Mouse (Mus musculus): Measurements from ENCODE around the gene Tiprl. TPM values are rescaled to one million over a fixed set of nuclear protein-coding genes. Genes with fewer than 3 reads are reported as not detected.

The Tiprl gene
- polyA plus RNA-seq, 1 experiment from 2014 or later, result 111 TPM

DNA sequence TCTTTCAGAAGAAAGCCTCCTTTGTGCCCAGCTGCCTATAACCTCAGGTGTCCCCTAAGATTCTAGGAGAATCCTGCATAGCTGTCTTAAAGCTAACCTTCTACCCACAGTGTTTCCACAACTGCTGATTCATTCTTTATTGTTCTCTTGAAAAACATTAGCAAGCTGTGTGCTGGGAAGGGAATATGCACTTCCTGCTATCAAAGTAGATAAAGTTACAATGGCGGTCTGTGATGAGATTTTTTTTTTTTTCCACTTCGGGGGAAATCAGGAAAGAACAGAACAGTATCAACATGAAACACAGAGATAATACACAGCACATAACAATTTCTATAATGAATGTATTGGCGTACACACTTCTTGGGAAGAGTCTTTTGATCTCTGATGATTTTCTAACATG lies 38.9 kb downstream of the Tiprl start:
- Histone ChIP-seq H3K36me3 (ENCODE audit: control insufficient read depth, insufficient read depth, low read length) (no peaks in the 10 kb centered on the region), H3K27me3 (ENCODE audit: control insufficient read depth, insufficient read depth, low read length) (no peaks in the 10 kb centered on the region; the same call in 1 of the 2 replicates), H3K4me1 (replicated peaks; ENCODE audit: control insufficient read depth, insufficient read depth, low read length) (0 out of 2 replicates have a peak, but pooled peaks cover 3% of the 10 kb centered on the region), H3K9me3 (ENCODE audit: control insufficient read depth, low read length) (no peaks in the 10 kb centered on the region), H3K9ac (ENCODE audit: low read depth, low read length) (no peak overlapping the region), H3K4me2 (replicated peaks; ENCODE audit: low read depth, low read length) (no peak overlapping the region), H3K4me3 (ENCODE audit: low read depth, low read length) (no peak overlapping the region), H3K27ac (ENCODE audit: low read depth, low read length) (no peak overlapping the region)
- WGBS, result 85% methylated on average over 3 of the region's 3 CpGs
- no peak for ATAC-seq (ENCODE audit: low FRiP score)
- no peak for DNase-seq (ENCODE audit: low spot score)

GRCm38 (mm10) chr1:165195396-165195960 lies 41.3 kb downstream of the Tiprl start:
- H3K4me3 ChIP-seq (ENCODE audit: low read depth, low read length), result no peak overlapping the region
- H3K9ac ChIP-seq (ENCODE audit: low read depth, low read length), result no peak overlapping the region
- ATAC-seq (ENCODE audit: low FRiP score) (no peak), DNase-seq (ENCODE audit: low spot score) (no peak)
- 0 out of 2 replicates have a peak, but pooled peaks cover 3% of the 10 kb centered on the region for H3K4me1 ChIP-seq (replicated peaks; ENCODE audit: control insufficient read depth, insufficient read depth, low read length)
- no peak overlapping the region for H3K27ac ChIP-seq (ENCODE audit: low read depth, low read length)
- H3K9me3 ChIP-seq (ENCODE audit: control insufficient read depth, low read length), result no peaks in the 10 kb centered on the region
- H3K27me3 ChIP-seq (ENCODE audit: control insufficient read depth, insufficient read depth, low read length), result no peaks in the 10 kb centered on the region; the same call in 1 of the 2 replicates
- no peak overlapping the region for H3K4me2 ChIP-seq (replicated peaks; ENCODE audit: low read depth, low read length)
- no peaks in the 10 kb centered on the region for H3K36me3 ChIP-seq (ENCODE audit: control insufficient read depth, insufficient read depth, low read length)
- WGBS, result 64% methylated on average over 3 of the region's 3 CpGs

GRCm38 (mm10) chr1:165194662-165195013 lies 42.2 kb downstream of the Tiprl start:
- 0 out of 2 replicates have a peak, but pooled peaks have one; percentile 17 for ATAC-seq (ENCODE audit: low FRiP score)
- no peak overlapping the region for H3K27ac ChIP-seq (ENCODE audit: low read depth, low read length)
- WGBS, result 13% methylated on average over 5 of the region's 5 CpGs

GRCm38 (mm10) chr1:165193880-165194661 lies 42.7 kb downstream of the Tiprl start, which contains the start of gene Sft2d2:
Gene Sft2d2, minus strand, starts transcription at chr1:165194438.
- H3K27me3 ChIP-seq (ENCODE audit: control insufficient read depth, insufficient read depth, low read length), result no peaks in the 10 kb centered on the region; the same call in 1 of the 2 replicates
- H3K4me2 ChIP-seq (replicated peaks; ENCODE audit: low read depth, low read length), result peak within 1 kb of the TSS; percentile 85
- ATAC-seq (ENCODE audit: low FRiP score), result peak; percentile 85
- H3K9me3 ChIP-seq (ENCODE audit: control insufficient read depth, low read length), result no peaks in the 10 kb centered on the region
- peak within 1 kb of the TSS; percentile 60 for H3K9ac ChIP-seq (ENCODE audit: low read depth, low read length)
- WGBS, result under 1% methylated on average over 59 of the region's 69 CpGs
- H3K36me3 ChIP-seq (ENCODE audit: control insufficient read depth, insufficient read depth, low read length), result no peaks in the 10 kb centered on the region
- 0 out of 2 replicates have a peak, but pooled peaks cover 3% of the 10 kb centered on the region for H3K4me1 ChIP-seq (replicated peaks; ENCODE audit: control insufficient read depth, insufficient read depth, low read length)
- peak within 1 kb of the TSS; percentile 57 for H3K4me3 ChIP-seq (ENCODE audit: low read depth, low read length)
- peak; percentile 75 for DNase-seq (ENCODE audit: low spot score)
- 0 out of 2 replicates have a peak within 1 kb of the TSS, but pooled peaks have one; percentile 24 for H3K27ac ChIP-seq (ENCODE audit: low read depth, low read length)

More at GRCm38 (mm10) chr1:165194662-165195013, 42.2 kb downstream of the Tiprl start:
- Histone ChIP-seq H3K4me2 (replicated peaks; ENCODE audit: low read depth, low read length) (peak overlapping the region; percentile 85), H3K4me3 (ENCODE audit: low read depth, low read length) (peak overlapping the region; percentile 57), H3K9me3 (ENCODE audit: control insufficient read depth, low read length) (no peaks in the 10 kb centered on the region), H3K9ac (ENCODE audit: low read depth, low read length) (peak overlapping the region; percentile 60), H3K36me3 (ENCODE audit: control insufficient read depth, insufficient read depth, low read length) (no peaks in the 10 kb centered on the region), H3K4me1 (replicated peaks; ENCODE audit: control insufficient read depth, insufficient read depth, low read length) (0 out of 2 replicates have a peak, but pooled peaks cover 3% of the 10 kb centered on the region), H3K27me3 (ENCODE audit: control insufficient read depth, insufficient read depth, low read length) (no peaks in the 10 kb centered on the region; the same call in 1 of the 2 replicates)
- no peak for DNase-seq (ENCODE audit: low spot score)

DNA sequence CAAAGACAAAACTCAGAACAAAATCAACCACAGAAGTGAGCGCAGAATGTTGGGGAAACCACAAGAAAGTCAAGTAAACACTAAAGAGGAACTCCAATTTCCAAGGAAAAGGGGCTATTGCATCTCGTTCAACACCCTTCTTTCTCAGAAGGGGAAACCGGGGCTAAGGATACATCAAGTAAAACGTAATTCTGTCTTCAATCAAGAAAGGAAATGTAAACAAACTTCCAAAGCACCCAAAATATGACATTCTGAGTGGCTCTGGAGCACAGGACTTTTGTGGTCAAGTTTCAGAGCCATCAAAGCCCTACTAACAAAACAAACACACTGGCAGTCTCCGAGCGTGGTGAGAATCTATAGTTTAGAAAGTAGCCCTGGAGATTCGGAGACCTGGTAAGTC lies 43.4 kb downstream of the Tiprl start:
- Histone ChIP-seq H3K27ac (ENCODE audit: low read depth, low read length) (0 out of 2 replicates have a peak overlapping the region, but pooled peaks have one; percentile 24), H3K4me3 (ENCODE audit: low read depth, low read length) (peak overlapping the region; percentile 57), H3K4me2 (replicated peaks; ENCODE audit: low read depth, low read length) (peak overlapping the region; percentile 85), H3K9ac (ENCODE audit: low read depth, low read length) (no peak overlapping the region; the same call in 1 of the 2 replicates), H3K4me1 (replicated peaks; ENCODE audit: control insufficient read depth, insufficient read depth, low read length) (0 out of 2 replicates have a peak, but pooled peaks cover 3% of the 10 kb centered on the region), H3K27me3 (ENCODE audit: control insufficient read depth, insufficient read depth, low read length) (no peaks in the 10 kb centered on the region; the same call in 1 of the 2 replicates), H3K36me3 (ENCODE audit: control insufficient read depth, insufficient read depth, low read length) (no peaks in the 10 kb centered on the region), H3K9me3 (ENCODE audit: control insufficient read depth, low read length) (no peaks in the 10 kb centered on the region)
- 17% methylated on average over 7 of the region's 7 CpGs for WGBS
- no peak for DNase-seq (ENCODE audit: low spot score)
- ATAC-seq (ENCODE audit: low FRiP score), result no peak

DNA sequence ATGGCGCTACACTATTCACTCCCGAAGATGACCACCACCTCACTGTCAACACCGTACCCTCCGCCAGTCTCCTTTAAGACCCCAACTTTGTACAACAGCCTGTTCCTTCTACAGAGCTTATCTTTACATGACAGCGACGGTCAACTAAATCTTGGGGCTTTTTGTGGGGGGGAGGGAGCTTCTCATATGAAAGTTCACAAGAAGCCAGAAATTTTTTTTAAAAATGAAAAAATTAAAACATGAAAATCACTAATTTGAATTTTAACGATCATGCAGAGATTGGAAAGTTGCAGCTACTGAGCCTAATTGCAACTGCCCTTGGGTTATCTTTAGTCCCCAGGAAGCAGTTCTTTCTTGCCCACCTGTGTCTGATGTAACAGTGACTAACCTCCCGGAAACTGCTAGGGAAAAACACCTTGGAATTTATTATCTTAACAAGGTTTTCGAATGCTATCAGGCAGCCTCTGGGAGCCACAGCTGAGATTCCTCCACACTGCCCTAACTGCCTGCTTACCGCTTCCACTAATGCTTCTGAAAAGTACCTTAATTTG lies 44.0 kb downstream of the Tiprl start:
- no peak overlapping the region for H3K9ac ChIP-seq (ENCODE audit: low read depth, low read length)
- H3K9me3 ChIP-seq (ENCODE audit: control insufficient read depth, low read length), result no peaks in the 10 kb centered on the region
- WGBS, result 80% methylated on average over 10 of the region's 10 CpGs
- no peak overlapping the region for H3K27ac ChIP-seq (ENCODE audit: low read depth, low read length)
- no peak for DNase-seq (ENCODE audit: low spot score)
- no peaks in the 10 kb centered on the region for H3K36me3 ChIP-seq (ENCODE audit: control insufficient read depth, insufficient read depth, low read length)
- H3K27me3 ChIP-seq (ENCODE audit: control insufficient read depth, insufficient read depth, low read length), result no peaks in the 10 kb centered on the region; the same call in 1 of the 2 replicates
- H3K4me2 ChIP-seq (replicated peaks; ENCODE audit: low read depth, low read length), result no peak overlapping the region
- 0 out of 2 replicates have a peak, but pooled peaks cover 3% of the 10 kb centered on the region for H3K4me1 ChIP-seq (replicated peaks; ENCODE audit: control insufficient read depth, insufficient read depth, low read length)
- no peak overlapping the region for H3K4me3 ChIP-seq (ENCODE audit: low read depth, low read length)
- ATAC-seq (ENCODE audit: low FRiP score), result no peak

DNA sequence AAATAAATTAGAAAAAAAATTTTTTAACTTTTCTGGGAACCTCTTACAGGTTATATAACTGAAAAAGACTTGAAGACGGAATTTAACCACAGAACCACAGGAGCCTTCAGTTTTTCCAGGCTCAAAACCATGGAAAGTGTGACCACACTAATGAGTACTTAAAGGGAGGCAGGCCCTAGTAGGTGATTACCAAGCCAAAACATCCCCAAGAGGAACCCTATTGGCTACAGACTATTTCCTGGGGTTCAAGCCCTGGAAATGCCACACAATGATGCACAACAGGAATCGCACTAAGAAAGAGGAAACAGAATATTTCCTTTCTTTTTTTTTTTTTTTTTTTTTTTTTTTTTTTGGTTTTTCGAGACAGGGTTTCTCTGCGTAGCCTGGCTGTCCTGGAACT lies 44.7 kb downstream of the Tiprl start:
- Histone ChIP-seq H3K4me3 (ENCODE audit: low read depth, low read length) (no peak overlapping the region), H3K9me3 (ENCODE audit: control insufficient read depth, low read length) (no peaks in the 10 kb centered on the region), H3K36me3 (ENCODE audit: control insufficient read depth, insufficient read depth, low read length) (no peaks in the 10 kb centered on the region), H3K27me3 (ENCODE audit: control insufficient read depth, insufficient read depth, low read length) (no peaks in the 10 kb centered on the region; the same call in 1 of the 2 replicates), H3K9ac (ENCODE audit: low read depth, low read length) (no peak overlapping the region), H3K27ac (ENCODE audit: low read depth, low read length) (no peak overlapping the region), H3K4me1 (replicated peaks; ENCODE audit: control insufficient read depth, insufficient read depth, low read length) (0 out of 2 replicates have a peak, but pooled peaks cover 3% of the 10 kb centered on the region), H3K4me2 (replicated peaks; ENCODE audit: low read depth, low read length) (no peak overlapping the region)
- 78% methylated on average over 4 of the region's 4 CpGs for WGBS
- ATAC-seq (ENCODE audit: low FRiP score) (no peak), DNase-seq (ENCODE audit: low spot score) (no peak)

- Histone ChIP-seq H3K4me2 (replicated peaks; ENCODE audit: low read depth, low read length) (no peak overlapping the region), H3K27ac (ENCODE audit: low read depth, low read length) (no peak overlapping the region), H3K4me1 (replicated peaks; ENCODE audit: control insufficient read depth, insufficient read depth, low read length) (0 out of 2 replicates have a peak, but pooled peaks cover 3% of the 10 kb centered on the region), H3K36me3 (ENCODE audit: control insufficient read depth, insufficient read depth, low read length) (no peaks in the 10 kb centered on the region), H3K9me3 (ENCODE audit: control insufficient read depth, low read length) (no peaks in the 10 kb centered on the region), H3K4me3 (ENCODE audit: low read depth, low read length) (no peak overlapping the region), H3K9ac (ENCODE audit: low read depth, low read length) (no peak overlapping the region), H3K27me3 (ENCODE audit: control insufficient read depth, insufficient read depth, low read length) (no peaks in the 10 kb centered on the region; the same call in 1 of the 2 replicates)
- 73% methylated on average over 13 of the region's 13 CpGs for WGBS
- DNase-seq (ENCODE audit: low spot score) (no peak), ATAC-seq (ENCODE audit: low FRiP score) (no peak)
These were observed 45.2 kb downstream of the Tiprl start for GRCm38 (mm10) chr1:165191611-165192010.
